Mouse (Mus musculus) cerebellum, adult (tissue): ENCODE results near the gene Hspa12b.

ENCODE experiments used
- ATAC-seq: cut with Nextera tagmentation; 2 replicates; pipeline ENCODE4 v1.9.2; 2017; ENCODE audit warnings: mild to moderate bottlenecking, moderate library complexity, mixed read lengths; ENCODE audit not compliant: insufficient number of reproducible peaks, low FRiP score, low TSS enrichment

Gene Hspa12b

GRCm38 (mm10) chr2:131175945-131176309 lies 48.8 kb downstream of the Hspa12b start:
- no peak for ATAC-seq

- no peak for ATAC-seq
These were observed 49.4 kb downstream of the Hspa12b start for GRCm38 (mm10) chr2:131176491-131176890.

- no peak for ATAC-seq
These were observed 50.9 kb downstream of the Hspa12b start for GRCm38 (mm10) chr2:131177932-131178331.

GRCm38 (mm10) chr2:131178828-131179245 lies 51.8 kb downstream of the Hspa12b start:
- no peak for ATAC-seq

GRCm38 (mm10) chr2:131179246-131179886 lies 52.3 kb downstream of the Hspa12b start:
- peak; percentile 60 for ATAC-seq

GRCm38 (mm10) chr2:131179990-131180587 lies 53.0 kb downstream of the Hspa12b start, which contains the start of gene Cenpb:
Cenpb (minus strand) TSS chr2:131180067.
- ATAC-seq: peak; percentile 70

GRCm38 (mm10) chr2:131186343-131186742 lies 59.3 kb downstream of the Hspa12b start:
- ATAC-seq: no peak

- ATAC-seq: peak; percentile 84
These were observed 59.9 kb downstream of the Hspa12b start, which contains the start of the genes Cdc25b and Spef1 for GRCm38 (mm10) chr2:131186771-131187601. Cdc25b (plus strand) TSS chr2:131186949. Spef1 (minus strand) TSS chr2:131187282.

- no peak for ATAC-seq
These were observed 60.5 kb downstream of the Hspa12b start for GRCm38 (mm10) chr2:131187602-131187922.

- ATAC-seq: no peak
These were observed 61.2 kb downstream of the Hspa12b start for GRCm38 (mm10) chr2:131188311-131188710.

- no peak for ATAC-seq
These were observed 62.6 kb downstream of the Hspa12b start for GRCm38 (mm10) chr2:131189521-131190309.

GRCm38 (mm10) chr2:131190344-131191004 lies 63.4 kb downstream of the Hspa12b start:
- no peak for ATAC-seq

- no peak for ATAC-seq
These were observed 63.9 kb downstream of the Hspa12b start for GRCm38 (mm10) chr2:131191005-131191390.
